Mouse (Mus musculus): ENCODE measurements at regions not wholly inside any gene's neighbourhood (a gene's known extent, or its start where the extent isn't known, plus 50 kb on each side); places are given as distances from the start of the nearest gene placed in this dataset.
"Not testable (repeated sequence)": the region's sequence is repeated elsewhere in the genome, so short reads cannot be mapped to it uniquely, and the experiment has no call there.

DNA sequence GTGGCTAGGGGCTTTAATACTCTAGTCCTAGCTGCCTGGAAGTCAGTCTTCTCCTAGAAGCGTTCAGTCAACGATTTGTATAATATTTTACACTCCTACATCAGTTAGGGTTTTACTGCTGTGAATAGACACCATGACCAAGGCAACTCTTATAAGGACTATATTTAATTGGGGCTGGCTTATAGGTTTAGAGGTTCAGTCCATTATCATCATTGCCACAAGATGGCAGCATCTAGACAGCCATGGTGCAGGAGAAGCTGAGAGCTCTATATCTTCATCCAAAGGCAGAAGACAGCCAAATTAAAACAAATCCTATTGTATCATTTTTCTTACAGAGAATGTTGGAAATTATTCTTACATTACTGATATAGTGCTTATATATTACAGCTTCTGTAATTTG is 167.0 kb upstream of the Ndn start:
- DNase-seq: no peak
- intact Hi-C loops (cut with DNase I): no loop called here

DNA sequence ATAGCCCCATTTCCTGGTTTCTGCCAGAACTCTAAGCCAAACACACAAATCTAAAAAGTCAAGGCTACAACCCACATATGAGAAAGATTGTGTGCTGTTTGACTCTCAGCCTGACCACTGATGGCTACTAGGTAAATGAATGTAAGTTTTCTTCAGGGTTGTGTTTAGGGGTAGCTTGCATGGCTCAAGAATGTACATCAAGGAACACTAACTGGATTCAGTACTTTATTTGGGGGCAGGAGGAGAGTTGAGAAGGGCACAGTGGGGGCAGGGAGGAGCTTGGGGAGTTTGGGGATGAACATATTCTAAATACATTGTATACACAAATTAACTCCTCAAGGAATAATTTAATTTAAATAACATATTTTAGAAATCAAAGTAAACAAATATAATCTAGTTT is 137.8 kb upstream of the Ndn start:
- DNase-seq: no peak
- intact Hi-C loops (cut with DNase I): no loop called here

DNA sequence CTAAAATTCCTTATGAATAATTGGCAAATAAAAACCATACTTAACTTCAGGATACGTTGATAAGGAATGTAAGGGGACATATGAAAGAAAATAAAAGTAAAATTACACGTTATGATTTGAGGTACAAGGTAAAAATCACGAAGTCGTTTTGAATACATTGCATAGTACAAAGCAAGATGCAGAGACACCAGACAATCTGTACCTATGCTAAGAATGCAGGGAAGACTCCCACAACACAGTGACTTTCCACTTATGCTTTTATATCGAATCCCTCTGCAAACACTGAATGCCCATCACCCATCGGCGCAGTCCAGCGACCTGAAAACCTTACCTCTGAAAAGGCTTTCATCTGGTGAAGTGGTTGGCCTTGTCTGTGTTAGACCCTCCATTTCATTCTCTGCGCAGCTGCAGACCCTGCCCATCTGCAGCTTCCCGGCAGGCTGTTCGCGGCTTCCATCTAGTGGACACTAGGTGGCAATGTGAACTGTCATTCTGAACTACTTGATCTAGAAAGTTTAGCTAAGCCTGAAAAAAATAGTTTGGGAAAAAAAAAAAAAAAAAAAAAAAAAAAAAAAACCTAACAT is 137.2 kb upstream of the Ndn start:
- DNase-seq: no peak
- intact Hi-C loops (cut with DNase I): no loop called here

DNA sequence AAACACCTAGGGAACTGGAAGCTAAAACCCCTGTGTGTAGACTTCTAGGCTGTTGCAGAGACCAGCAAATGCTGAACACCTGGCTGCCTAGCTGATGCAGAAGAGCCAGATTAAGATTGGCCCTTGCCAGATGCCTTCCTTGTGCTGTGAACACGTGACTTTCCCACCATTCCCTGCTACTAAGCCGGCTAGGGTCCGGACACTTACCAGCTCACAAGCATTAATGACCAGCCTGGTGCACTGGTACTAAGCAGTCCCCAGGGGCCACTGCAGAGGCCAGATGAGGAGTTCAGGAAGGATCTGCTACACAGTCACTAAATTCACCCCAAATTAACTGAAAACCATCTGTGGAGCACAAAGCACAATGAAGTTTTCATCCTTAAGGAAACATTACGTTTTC is 121.2 kb upstream of the Ndn start:
- DNase-seq: no peak
- intact Hi-C loops (cut with DNase I): no loop called here

DNA sequence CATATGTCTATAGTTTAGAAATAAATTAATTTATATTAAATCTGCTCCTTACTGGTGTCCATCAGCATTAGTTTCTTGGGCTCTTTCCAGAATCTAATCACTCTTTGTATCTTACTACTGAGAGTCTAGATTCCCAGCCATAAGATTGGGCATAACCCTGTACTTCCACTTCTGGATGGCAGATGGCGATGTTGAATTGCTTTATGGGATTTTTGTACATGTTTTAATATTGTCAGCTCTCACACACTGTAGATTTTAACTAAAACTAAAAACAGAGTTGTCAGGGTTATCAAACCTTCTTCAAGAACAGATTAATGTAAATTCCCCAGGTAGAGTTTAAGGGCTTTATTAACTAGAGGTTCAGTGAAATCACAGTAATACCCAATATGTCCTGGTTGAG is 118.6 kb upstream of the Ndn start:
- DNase-seq: no peak
- intact Hi-C loops (cut with DNase I): loop anchor here (2.0 kb wide), 1 partner anchor 155 kb away; no protein-coding TSS in a partner anchor

DNA sequence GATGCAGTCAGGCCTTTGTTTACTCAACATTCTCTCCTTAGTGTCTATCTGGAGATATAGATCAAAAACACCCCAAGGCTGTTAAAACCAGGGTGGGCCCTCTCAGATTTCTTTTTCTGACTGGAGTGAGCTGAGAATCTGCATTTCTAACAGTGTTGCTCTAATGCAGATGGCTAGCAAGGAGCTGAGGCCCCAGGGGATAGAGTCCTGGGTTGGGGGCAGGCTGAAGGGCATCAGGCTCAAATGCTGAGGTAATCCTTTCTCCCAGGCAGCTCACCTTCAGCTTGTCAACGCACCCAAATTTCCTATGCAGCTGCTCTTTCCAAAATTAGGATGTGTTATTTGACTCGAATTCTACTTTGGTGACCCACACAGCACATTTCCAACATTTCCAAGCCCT is 115.7 kb upstream of the Ndn start:
- intact Hi-C loops (cut with DNase I): no loop called here
- DNase-seq: no peak

DNA sequence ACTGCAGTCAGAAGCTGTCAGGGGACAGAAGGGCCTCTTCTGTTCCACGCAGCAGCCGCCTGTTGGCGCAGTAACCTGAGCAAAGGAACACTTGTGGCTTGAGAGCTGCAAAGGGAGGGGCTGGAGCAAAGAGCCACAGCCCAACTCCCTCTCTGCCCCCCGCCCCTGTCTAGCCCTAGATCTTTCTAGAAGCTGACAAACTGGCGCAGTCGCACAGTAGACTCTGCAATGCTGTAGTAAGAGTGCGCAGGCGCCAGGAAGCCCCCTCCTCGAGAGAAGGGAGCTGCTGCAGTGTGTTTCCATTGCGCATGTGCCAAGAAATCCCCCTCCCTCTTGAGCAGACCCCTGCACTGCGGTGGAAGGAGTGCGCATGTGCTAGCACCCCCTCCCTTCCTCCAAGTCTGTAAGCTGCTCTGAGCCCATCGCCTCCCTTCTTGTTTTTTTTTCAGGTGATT is 115.2 kb upstream of the Ndn start:
- no peak for DNase-seq
- intact Hi-C loops (cut with DNase I): no loop called here

DNA sequence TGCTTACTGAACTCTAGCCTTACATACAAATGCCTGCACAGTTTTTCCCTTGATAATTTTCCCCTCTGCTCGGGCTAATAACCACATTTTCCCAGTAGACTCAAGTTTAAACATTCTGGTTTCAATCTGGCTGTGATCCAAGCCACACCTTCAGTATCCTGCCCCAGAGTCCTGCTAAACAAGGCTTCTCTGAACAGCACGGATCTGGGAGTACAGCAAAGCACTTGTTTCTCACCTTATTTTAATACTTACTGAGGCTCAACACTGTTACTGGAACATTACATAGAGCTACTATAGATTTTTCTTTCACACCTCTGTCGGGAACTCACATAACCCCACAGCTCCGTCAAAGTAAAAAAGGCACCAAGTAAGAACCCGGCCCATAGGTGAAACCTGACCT is 114.3 kb upstream of the Ndn start:
- intact Hi-C loops (cut with DNase I): no loop called here

DNA sequence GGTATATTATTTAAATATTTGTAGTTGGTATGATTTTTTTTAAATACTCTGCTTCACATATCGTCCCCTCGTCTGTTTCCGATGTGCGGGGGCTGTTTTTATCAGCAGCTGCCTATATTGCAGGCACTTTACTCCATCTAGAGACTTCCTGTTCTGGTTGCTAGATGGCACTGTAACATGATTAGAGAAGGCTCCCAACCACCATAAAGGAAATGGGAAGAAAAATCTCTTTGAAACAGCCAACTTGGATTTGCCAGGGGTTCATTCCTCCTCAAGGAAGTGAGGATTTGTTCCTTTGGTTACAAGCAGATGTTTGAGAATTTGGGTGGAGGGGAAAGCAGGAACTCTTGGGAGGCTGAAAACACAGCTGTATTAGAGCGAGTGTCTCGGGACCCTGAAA is 112.3 kb upstream of the Ndn start:
- DNase-seq: no peak
- intact Hi-C loops (cut with DNase I): no loop called here

More for the DNA sequence above, 114.3 kb upstream of the Ndn start:
- no peak for DNase-seq

DNA sequence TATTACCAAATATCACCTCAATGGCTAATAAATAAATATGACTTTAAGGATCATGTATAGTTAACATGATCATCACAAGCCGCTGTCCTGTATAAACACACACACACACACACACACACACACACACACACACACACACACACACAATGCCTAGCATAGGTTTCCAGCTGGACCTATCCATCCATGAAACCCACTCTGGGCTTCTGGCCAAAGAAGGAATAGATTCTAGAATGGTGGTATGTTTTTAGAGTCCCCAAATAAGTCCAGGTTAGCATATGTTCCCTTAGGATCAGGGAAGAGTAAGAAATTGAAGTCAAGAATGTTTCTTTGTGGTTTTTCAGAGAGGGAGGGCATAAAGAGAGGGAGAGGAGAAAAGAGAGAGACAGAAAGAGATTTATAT is 110.6 kb upstream of the Ndn start:
- intact Hi-C loops (cut with DNase I): no loop called here
- DNase-seq: no peak

DNA sequence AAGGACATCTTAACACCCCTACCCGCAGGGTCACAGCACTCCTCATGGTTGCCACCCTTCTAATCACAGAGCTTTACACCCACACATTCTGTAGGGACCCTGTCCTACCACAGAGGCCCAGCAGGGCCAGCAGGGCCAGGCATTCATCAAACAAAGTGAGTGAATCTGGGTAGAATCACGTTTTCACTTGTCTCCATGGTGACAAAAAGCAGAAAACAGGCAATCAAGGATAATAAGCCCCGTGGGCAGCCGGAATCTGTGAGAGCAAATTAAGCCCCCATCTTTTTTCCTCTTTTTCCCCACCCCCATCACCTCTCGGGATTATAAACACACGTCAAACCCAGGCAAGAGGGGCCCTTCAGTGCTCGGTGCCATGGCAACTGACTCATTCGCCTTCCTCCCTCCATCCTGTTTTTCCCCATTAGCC is 84.7 kb upstream of the Ndn start:
- intact Hi-C loops (cut with DNase I): no loop called here
- no peak for DNase-seq

DNA sequence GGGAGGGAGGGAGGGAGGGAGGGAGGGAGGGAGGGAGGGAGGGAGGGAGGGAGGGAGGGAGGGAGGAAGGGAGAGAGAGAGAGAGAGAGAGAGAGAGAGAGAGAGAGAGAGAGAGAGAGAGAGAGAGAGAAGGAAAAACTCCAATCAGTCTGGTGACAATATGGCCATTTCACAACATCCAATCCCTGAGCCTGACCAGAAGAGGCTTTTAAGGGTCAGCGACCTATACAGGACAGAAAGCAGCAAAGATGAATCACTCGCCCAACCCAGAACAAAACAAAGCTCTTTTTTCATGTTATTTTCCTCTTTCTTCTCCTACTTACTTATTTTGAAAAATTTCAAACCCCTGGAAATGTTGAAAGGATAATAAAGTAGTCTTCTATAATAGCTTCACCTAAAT is 84.2 kb upstream of the Ndn start:
- intact Hi-C loops (cut with DNase I); DNase-seq: not testable (repeated sequence)

DNA sequence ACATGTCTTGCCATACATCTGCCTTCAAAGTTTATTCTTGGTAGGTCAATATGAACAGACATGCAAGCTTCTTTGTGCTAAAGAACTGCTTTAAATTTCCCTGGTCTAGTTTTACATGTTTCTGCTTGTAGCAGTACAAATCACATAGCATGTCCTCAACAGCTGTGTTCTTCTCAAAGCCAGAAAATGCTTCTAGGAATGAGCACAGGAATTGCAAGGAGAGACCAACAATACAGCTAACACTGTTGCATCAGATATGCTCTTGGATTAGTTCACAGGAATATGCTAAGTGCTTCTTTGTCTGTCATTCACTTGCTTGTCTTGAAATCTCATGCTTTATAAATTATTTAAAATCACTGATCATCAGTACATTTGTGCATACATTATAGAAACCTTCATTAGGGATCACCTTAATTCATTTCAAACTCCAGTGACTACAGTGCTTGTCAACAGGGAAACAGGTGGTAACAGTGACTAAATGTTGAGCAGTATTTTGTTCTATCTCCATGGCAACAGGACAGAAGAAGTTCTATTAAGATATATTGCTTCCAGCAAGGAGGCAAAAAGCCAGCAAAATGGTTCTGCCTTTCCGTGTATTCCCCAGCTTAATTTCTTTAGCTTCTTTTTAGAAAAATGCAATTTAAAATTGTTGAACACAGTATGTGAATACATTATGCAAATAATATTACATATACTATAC is 77.1 kb upstream of the Ndn start:
- DNase-seq: no peak
- intact Hi-C loops (cut with DNase I): no loop called here

DNA sequence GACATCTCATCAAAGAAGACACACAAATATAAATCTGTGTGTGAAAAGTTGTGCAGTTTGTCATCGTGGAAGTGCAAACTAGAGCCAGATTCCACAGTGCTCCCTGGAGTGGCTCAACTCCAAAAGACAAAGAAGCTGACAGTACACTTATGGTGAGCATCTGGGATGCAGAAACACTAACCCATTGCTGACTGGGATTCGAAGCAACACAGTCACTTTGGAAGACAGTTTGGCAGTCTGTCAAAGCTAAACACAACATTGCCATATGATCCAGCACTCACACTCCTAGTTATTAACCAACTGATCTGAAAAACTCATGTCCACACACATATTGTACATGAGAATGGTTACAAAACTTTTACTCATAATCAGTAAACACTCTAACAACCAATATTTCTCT is 70.2 kb upstream of the Ndn start:
- intact Hi-C loops (cut with DNase I): no loop called here
- no peak for DNase-seq

DNA sequence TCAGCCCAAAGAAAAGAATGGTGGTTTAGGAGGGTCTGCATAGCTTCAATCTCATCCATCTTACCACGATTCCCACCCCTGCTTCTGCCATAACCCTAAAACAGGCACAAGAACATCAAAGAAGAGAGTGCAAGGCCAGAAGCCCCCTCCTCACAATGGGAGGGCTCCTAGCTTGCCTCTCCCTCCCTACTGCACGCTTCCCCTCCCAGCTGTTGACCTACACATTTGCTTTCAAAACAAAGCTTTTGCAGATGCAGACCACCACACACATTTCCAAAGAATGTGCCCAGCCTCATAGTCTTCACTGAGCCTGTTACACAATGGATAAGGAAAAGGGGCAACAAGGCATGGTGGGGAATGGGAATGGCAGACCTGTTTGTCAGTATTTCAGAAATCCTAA is 67.9 kb upstream of the Ndn start:
- intact Hi-C loops (cut with DNase I): no loop called here
- DNase-seq: no peak

DNA sequence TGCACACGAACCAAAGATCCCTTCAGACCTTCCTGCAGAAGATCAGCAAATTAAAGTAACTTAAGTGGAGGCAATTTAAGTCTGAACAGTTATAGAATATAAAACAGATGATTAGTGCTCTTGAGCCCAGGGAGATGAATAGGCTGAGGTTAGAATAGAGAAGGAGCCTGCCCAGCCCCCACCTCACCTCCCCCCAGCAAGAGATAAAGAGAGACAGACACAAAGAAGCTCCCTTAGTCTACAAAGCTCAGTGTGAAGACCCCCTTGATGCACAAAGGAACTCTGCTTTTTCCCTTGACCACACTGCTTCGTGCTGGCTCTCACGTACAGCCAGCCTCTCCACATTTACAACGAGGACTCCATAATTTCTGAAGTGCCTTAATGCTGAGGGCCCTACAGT is 67.3 kb upstream of the Ndn start:
- DNase-seq: no peak
- intact Hi-C loops (cut with DNase I): no loop called here
